8 mouse cellular contexts compared by ENCODE assay signal in genomic region chr1:182489803-182490452, GRCm38 (mm10). TPM values are rescaled to one million over a fixed set of nuclear protein-coding genes. Genes with fewer than 3 reads are reported as not detected.
DNase-seq lines count a peak whose midpoint lies in the region; ATAC-seq and TF ChIP-seq lines count a peak whose summit lies in the region.

No protein-coding gene starts in this region.

- H3K4me2 ChIP-seq in forebrain, embryonic 15.5 days (replicated peaks): peak overlapping the region; percentile 56
- H3K4me2 ChIP-seq in liver, postnatal 0 days (ENCODE audit: low read depth, low read length): peak overlapping the region; percentile 52
- H3K4me2 ChIP-seq in neural tube, embryonic 14.5 days (ENCODE audit: low read depth, low read length): peak overlapping the region; percentile 44

- H3K27me3 ChIP-seq in G1E (ENCODE audit: insufficient read depth, low read length): no peaks in the 10 kb centered on the region
- H3K27me3 ChIP-seq in forebrain, embryonic 15.5 days: no peaks in the 10 kb centered on the region
- no peaks in the 10 kb centered on the region for H3K27me3 ChIP-seq in liver, postnatal 0 days (ENCODE audit: insufficient read depth, low read length)
- no peaks in the 10 kb centered on the region for H3K27me3 ChIP-seq in neural tube, embryonic 14.5 days (ENCODE audit: control insufficient read depth, insufficient read depth, low read length)
- no peaks in the 10 kb centered on the region for H3K27me3 ChIP-seq in testis, adult 2 months (ENCODE audit: control insufficient read depth, insufficient read depth, low read length)

- peaks cover 5% of the 10 kb centered on the region for H3K4me1 ChIP-seq in G1E (ENCODE audit: insufficient read depth, low read depth, low read length)
- peaks cover 9% of the 10 kb centered on the region; the same call in 1 of the 2 replicates for H3K4me1 ChIP-seq in forebrain, embryonic 15.5 days
- H3K4me1 ChIP-seq in liver, postnatal 0 days (ENCODE audit: insufficient read depth): peaks cover 8% of the 10 kb centered on the region
- no peaks in the 10 kb centered on the region for H3K4me1 ChIP-seq in neural tube, embryonic 14.5 days (ENCODE audit: control insufficient read depth, insufficient read depth, low read length)
- peaks cover 35% of the 10 kb centered on the region for H3K4me1 ChIP-seq in testis, adult 2 months (ENCODE audit: control insufficient read depth, insufficient read depth, low read length)

- WGBS in forebrain, embryonic 15.5 days: 12% methylated on average over 21 of the region's 21 CpGs
- 10% methylated on average over 21 of the region's 21 CpGs for WGBS in liver, postnatal 0 days (ENCODE audit: insufficient replicate concordance)
- 12% methylated on average over 21 of the region's 21 CpGs for WGBS in neural tube, embryonic 14.5 days

- H3K9ac ChIP-seq in forebrain, embryonic 15.5 days (replicated peaks): no peak overlapping the region
- H3K9ac ChIP-seq in liver, postnatal 0 days (replicated peaks): no peak overlapping the region
- no peak overlapping the region for H3K9ac ChIP-seq in neural tube, embryonic 14.5 days (replicated peaks; ENCODE audit: low read depth, low read length)

- TF ChIP-seq EP300 in liver, postnatal 0 days (IDR thresholded peaks at IDR 0.05; ENCODE audit: low read depth): peak; percentile 59; the same call in 1 of the 2 replicates

- peak; percentile 70 for TF ChIP-seq CTCF in G1E (IDR thresholded peaks at IDR 0.05; ENCODE audit: low read depth, low read length)
- peak; percentile 93 for TF ChIP-seq CTCF in liver, postnatal 0 days (IDR thresholded peaks at IDR 0.05; ENCODE audit: low read depth)
- TF ChIP-seq CTCF in testis, adult 2 months (IDR thresholded peaks at IDR 0.05; ENCODE audit: control insufficient read depth, insufficient read depth, insufficient replicate concordance, low read depth, low read length): peak; percentile 81; the same call in 1 of the 2 replicates

- H3K36me3 ChIP-seq in G1E (replicated peaks): no peaks in the 10 kb centered on the region
- peaks cover 30% of the 10 kb centered on the region for H3K36me3 ChIP-seq in forebrain, embryonic 15.5 days
- H3K36me3 ChIP-seq in liver, postnatal 0 days (replicated peaks; ENCODE audit: insufficient read depth, low read length): peaks cover 28% of the 10 kb centered on the region
- peaks cover 27% of the 10 kb centered on the region; the same call in 1 of the 2 replicates for H3K36me3 ChIP-seq in neural tube, embryonic 14.5 days (ENCODE audit: control insufficient read depth, insufficient read depth, low read length)
- no peaks in the 10 kb centered on the region; the same call in 1 of the 2 replicates for H3K36me3 ChIP-seq in testis, adult 2 months (ENCODE audit: control insufficient read depth, insufficient read depth, low read length)

- peak overlapping the region; percentile 50; the same call in 1 of the 2 replicates for H3K4me3 ChIP-seq in G1E (ENCODE audit: low read depth, low read length)
- peak overlapping the region; percentile 34 for H3K4me3 ChIP-seq in forebrain, embryonic 15.5 days
- no peak overlapping the region for H3K4me3 ChIP-seq in liver, postnatal 0 days (ENCODE audit: low read depth, low read length)
- no peak overlapping the region; the same call in 1 of the 2 replicates for H3K4me3 ChIP-seq in neural tube, embryonic 14.5 days (ENCODE audit: low read depth, low read length)
- H3K4me3 ChIP-seq in testis, adult 2 months (ENCODE audit: control insufficient read depth, low read depth, low read length): peak overlapping the region; percentile 77

- intact Hi-C loops in heart, postnatal 14 days (cut with DNase I): loop anchor here (1.0 to 5.0 kb wide), 3 partner anchors 27 to 113 kb away; partner anchors contain the start of gene Capn2

- H3K9me3 ChIP-seq in G1E (replicated peaks): no peaks in the 10 kb centered on the region
- H3K9me3 ChIP-seq in forebrain, embryonic 15.5 days: no peaks in the 10 kb centered on the region
- no peaks in the 10 kb centered on the region for H3K9me3 ChIP-seq in liver, postnatal 0 days (ENCODE audit: low read length)
- H3K9me3 ChIP-seq in neural tube, embryonic 14.5 days (ENCODE audit: control insufficient read depth, low read length): no peaks in the 10 kb centered on the region

- peak; percentile 88 for ATAC-seq in G1E (ENCODE audit: extremely low read depth, insufficient number of reproducible peaks, low FRiP score, poor library complexity, severe bottlenecking)
- peak; percentile 96 for ATAC-seq in forebrain, embryonic 15.5 days (replicated peaks)
- ATAC-seq in liver, postnatal 0 days: peak; percentile 96
- ATAC-seq in neural tube, embryonic 14.5 days (ENCODE audit: low read depth): peak; percentile 96

- peak; percentile 75 for DNase-seq in G1E (ENCODE audit: low spot score)
- DNase-seq in cerebellum, adult 11-12 months: peak; percentile 91
- peak; percentile 94 to 96 for DNase-seq in heart, postnatal 14 days
- peak; percentile 94 for DNase-seq in layer of hippocampus, adult 11-12 months (ENCODE audit: low spot score)
- peak; percentile 92 for DNase-seq in liver, postnatal 0 days

- TF ChIP-seq POLR2A in testis, adult 2 months (IDR thresholded peaks at IDR 0.05; ENCODE audit: control insufficient read depth, low read depth, low read length): peak; percentile 67; the same call in 1 of the 2 replicates

- peak overlapping the region; percentile 44 for H3K27ac ChIP-seq in forebrain, embryonic 15.5 days (replicated peaks)
- 0 out of 2 replicates have a peak overlapping the region, but pooled peaks have one; percentile 8 for H3K27ac ChIP-seq in liver, postnatal 0 days (ENCODE audit: low read depth)
- no peak overlapping the region for H3K27ac ChIP-seq in neural tube, embryonic 14.5 days (ENCODE audit: low read depth, low read length)
- peak overlapping the region; percentile 45; the same call in 1 of the 2 replicates for H3K27ac ChIP-seq in testis, adult 2 months (ENCODE audit: control insufficient read depth, insufficient read depth, low read depth, low read length)

RNA-seq across cellular contexts. Expression of gene Capn2, which starts 27.5 kb away (rescaled TPM):
- not detected in 2 replicates for total RNA-seq in G1E (2014; fragmentation: Nextera tagmentation)
- total RNA-seq in G1E (2017): 0.12 and 0.33 TPM in 2 replicates
- not detected in 2 replicates for polyA plus RNA-seq in G1E (2012)
- 70.3 and 72.9 TPM in 2 replicates for polyA plus RNA-seq in forebrain, embryonic 15.5 days (2015; fragmentation: Nextera tagmentation; extraction: Ambion mirVana)
- 10 to 100 TPM; 69.8 to 72.5 TPM for total RNA-seq in heart, postnatal 14 days (2021)
- 20.6 and 23.6 TPM in 2 replicates for polyA plus RNA-seq in liver, postnatal 0 days (2015; fragmentation: Nextera tagmentation; extraction: Ambion mirVana)
- polyA plus RNA-seq in neural tube, embryonic 14.5 days (2014; fragmentation: Nextera tagmentation; extraction: Ambion mirVana): 64.8 and 91.7 TPM in 2 replicates
- polyA plus RNA-seq in testis, adult 2 months (2012; rRNA removed): 2.4 and 2.8 TPM in 2 replicates

Comparison
In these comparisons a context has a peak if more than half of its experiments do, and no peak if none do; other contexts are left out.
1. H3K4me3 ChIP-seq: peak in G1E (single experiment), forebrain, embryonic 15.5 days (single experiment) and testis, adult 2 months (single experiment); none in liver, postnatal 0 days (single experiment) and neural tube, embryonic 14.5 days (single experiment).
2. Peak in every context shown above with its lines, with median percentiles within 50 percentile points of each other: ATAC-seq, DNase-seq, CTCF ChIP-seq and H3K4me2 ChIP-seq.